Mouse (Mus musculus): Measurements from ENCODE around the gene Grcc10.

DNA sequence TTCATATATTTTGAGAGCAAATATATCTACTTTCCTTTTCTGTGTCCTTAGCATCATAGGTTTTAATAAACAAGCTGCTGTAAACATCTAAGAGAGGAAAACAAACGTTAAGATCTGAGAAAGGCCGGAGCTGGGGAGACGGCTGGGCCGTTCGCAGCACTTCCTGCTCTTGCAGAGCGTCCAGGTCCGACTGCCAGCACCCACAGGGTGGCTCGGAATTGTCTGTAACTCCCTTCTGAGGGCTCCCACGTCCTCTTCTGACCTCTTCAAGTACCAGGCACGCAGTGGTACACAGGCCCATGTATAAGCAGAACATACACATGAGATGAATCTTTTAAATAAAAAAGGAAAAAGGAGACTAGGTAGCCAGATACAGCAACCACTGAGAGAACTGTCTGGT lies 46.5 kb upstream of the Grcc10 start:
- TF ChIP-seq CTCF (IDR thresholded peaks at IDR 0.05; ENCODE audit: extremely low read depth, insufficient read depth, low read length) = no peak
- no peak for TF ChIP-seq POLR2A (IDR thresholded peaks at IDR 0.05; ENCODE audit: extremely low read depth, insufficient read depth, low read length)
